Mouse (Mus musculus): Measurements from ENCODE around the gene Zdhhc25.
A peak's percentile ranks its signal among the peaks of the same experiment; 100 is the strongest.

DNA sequence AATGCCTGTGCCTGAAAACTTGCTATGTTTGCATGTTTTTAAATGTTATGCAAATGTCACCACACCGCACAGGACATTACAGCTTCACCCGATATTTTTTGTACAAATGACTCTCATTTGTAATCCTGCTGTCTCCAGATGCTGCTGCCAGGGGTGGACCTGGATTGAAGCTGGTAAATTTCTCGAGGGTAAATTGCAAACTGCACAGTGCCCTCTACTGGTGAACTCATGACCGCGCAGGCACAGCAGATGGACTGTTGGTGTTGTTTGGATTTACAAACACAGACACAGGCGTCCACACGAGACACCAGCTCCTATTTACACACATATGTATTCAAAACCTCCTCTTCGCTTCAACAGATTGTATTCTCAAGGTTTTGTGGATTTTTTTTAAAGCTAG is 44.6 kb upstream of the Zdhhc25 start:
- peak; percentile 84 for TF ChIP-seq CTCF (IDR thresholded peaks at IDR 0.05; ENCODE audit: low read depth, low read length)
- TF ChIP-seq POLR2A (IDR thresholded peaks at IDR 0.05; ENCODE audit: borderline replicate concordance, low read depth, low read length), result no peak
